Mouse (Mus musculus) heart, adult 18-20 months (tissue): ENCODE results near the gene Tnfsfm13. TPM values are rescaled to one million over a fixed set of nuclear protein-coding genes. Genes with fewer than 3 reads are reported as not detected.

Source experiments
- DNase-seq, 2 experiments: peaks; one replicate each; pipeline ENCODE4 v3.0.0; 2021 to 2022; ENCODE audit warnings: mixed read lengths in 1 of 2
- total RNA-seq, 2 experiments: library from RNA; stranded (reverse); gene quantifications; 2 replicates each; pipeline ENCODE4 v1.2.3; 2021

Gene Tnfsfm13
- total RNA-seq, 2 experiments from 2014 or later, result 2.5 to 4.1 TPM

DNA sequence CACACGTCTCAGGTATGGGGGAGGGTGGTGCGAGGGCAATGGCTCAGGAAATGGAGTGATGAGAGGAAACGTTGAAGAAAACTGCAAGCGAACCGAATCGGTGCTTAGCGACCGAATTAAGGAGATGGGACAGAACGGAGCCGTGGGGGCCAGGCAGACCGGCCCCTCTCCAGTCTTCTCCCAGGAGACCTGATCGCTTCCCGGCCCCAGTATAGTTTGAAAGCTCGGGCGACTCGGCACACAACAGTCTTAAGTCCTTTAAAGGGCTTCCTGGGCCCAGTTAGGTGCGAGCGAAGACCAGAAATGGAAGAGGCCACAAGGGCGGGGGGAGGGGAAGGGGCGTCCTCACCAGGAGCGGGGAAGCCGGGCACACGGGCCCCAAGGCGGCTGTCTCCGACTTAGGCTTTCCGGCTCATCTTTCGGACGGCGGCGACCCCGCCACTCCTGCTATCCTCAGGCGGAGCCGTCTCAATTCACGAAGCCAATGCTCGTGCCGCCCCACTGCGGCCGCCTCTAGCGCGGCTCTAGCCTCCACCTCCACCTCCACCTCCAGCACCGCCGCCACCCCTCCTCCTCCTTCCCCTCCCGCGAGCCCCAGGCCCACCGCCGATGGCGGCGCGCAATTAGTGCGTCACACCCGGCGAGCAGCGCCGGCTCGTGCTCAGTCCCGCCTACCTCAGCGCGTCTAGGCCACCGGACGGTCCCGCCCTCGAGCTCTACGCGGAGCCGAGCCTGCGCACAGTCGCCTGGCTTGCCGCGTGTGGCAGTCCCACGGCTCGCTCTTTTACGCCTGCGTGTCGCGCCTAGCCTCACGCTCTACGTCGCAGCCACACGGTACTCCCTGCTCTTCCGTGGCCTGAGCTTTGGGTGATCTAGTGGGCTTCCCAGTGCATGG, 14.3 kb downstream of the Tnfsfm13 start, which contains the start of gene Senp3:
TSS of gene Senp3 (minus strand) at position 771 of the 895 bp plus-strand sequence.
- DNase-seq, result peak; percentile 95 to 98

- DNase-seq, result no peak
Measured at GRCm38 (mm10) chr11:69680136-69680855, 15.6 kb downstream of the Tnfsfm13 start.

DNA sequence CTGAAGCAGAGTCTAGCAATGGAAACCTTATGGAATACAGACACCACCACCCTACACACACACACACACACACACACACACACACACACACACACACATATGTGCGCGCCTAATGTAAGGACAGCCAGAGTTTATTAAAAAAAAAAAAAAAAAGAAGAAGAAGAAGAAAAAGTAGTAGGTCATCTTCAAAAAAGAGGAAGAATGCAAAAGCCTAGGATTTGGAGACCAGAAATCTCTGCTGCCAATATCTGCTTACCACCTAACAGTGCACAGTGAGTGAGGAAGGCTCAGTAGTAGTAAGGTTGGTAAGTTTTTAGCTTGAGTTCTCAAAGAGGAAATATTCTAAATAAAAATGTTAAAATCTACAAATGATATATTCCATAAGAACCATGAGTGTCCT, 16.8 kb downstream of the Tnfsfm13 start:
- no peak for DNase-seq

DNA sequence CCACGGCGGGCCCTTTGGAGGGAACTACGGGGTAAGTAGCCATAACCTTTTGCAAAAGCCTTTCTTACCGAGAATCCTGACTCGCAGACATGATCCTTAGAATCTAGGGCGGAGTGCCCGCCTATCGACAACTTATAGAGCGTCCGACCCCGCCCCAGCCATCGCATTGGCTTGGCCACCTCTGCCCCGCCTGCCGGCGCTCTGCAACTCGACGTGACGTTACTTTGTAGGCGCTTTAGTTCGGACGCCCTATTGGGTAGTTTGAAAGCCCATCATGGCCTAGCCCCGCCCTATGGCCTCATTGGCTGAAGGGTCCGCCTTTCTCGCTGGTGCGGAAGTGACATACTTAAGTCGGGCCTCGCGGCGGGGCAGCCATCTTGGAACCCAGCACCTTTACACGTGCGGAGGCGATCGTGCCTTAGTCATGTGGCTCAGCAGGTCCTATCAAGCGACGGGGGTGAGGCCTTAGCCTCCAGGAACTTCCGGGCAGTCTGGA, 23.6 kb downstream of the Tnfsfm13 start, which contains the start of gene Eif4a1:
TSS of gene Eif4a1 (minus strand) at position 213 of the 496 bp plus-strand sequence.
- DNase-seq, result peak; percentile 100

DNA sequence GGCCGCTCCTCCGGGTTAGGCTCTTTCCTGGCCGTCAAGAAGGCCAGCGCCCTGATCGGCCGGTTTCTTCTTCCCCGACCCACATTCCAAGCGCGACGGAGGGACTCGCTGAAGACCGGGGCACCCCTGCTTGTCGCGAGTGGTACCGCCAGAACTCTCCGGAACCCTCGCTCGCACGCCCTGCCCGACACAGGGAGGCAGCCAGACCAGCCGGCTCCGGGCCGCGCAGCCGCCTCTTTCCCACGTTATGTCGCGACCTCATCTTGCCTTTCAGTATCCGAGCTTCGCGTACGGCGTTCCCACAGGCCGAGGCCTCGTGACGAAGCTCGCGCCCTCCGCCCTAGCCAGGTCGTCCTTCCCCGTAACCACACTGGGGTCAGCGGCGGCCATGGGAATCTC, 24.2 kb downstream of the Tnfsfm13 start:
- no peak for DNase-seq

DNA sequence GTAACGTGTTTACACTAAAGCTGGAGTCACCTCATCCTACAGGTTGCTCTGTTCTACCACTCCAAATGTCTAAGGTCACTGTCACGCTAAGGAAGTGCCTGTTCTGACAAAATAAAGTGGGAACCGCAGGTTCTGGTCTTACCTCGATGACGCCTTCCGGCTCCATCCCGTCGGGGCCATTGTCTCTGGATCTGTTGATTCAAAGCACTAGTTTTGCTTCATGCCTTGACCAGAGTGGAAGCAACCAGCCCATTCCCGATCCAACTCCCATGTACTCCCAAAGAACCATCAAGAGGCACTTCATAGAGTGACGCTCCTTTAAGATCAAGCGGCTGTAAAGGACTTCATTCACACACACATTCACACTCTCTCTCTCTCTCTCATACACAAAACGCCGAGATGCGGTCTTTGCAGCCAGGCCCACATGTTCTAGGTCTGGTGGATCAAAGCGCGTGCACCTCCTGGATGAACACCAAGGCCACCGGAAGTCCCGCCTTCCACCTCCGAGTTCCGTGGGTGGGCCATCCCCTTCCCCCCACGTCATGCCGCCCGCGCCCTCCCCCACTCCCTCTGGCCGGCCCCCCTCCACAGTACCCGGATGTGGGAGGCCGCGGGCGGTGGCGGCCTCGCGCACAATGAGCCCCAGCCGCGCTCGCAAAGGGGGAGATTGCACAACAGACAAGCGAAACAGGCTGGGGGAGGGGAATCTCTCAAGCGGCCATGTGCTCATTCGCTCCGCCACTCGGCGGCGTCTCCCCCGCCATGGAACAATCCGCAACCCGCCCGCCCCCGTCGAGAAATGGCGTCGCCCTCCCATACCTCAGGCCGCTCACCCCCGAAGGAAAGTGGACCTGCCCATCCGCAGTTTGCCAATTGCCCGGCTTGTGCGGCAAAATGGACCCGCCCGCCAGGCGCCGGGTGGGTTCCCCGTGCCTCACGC, 24.8 kb downstream of the Tnfsfm13 start:
- DNase-seq, result peak; percentile 96 to 97

DNA sequence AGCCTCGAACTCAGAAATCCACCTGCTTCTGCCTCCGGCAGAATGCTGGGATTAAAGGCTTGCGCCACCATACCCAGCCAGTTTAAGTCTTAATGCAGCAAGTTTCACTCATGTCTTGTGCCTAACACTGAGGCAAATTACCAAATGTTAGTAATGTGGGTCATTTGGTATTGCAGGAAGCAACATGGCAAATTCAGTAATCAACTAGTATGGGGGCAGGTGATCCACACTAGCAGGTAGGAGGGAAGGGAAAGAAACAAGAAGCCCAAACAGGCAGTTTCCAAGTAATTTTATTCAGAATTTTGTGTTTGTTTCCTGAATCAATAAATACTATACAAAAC, 29.3 kb downstream of the Tnfsfm13 start:
- DNase-seq, result no peak

GRCm38 (mm10) chr11:69665961-69666664, 29.8 kb downstream of the Tnfsfm13 start, which contains the start of gene Cd68:
Gene Cd68 (minus strand): TSS chr11:69666153.
- peak; percentile 59 to 82 for DNase-seq

DNA sequence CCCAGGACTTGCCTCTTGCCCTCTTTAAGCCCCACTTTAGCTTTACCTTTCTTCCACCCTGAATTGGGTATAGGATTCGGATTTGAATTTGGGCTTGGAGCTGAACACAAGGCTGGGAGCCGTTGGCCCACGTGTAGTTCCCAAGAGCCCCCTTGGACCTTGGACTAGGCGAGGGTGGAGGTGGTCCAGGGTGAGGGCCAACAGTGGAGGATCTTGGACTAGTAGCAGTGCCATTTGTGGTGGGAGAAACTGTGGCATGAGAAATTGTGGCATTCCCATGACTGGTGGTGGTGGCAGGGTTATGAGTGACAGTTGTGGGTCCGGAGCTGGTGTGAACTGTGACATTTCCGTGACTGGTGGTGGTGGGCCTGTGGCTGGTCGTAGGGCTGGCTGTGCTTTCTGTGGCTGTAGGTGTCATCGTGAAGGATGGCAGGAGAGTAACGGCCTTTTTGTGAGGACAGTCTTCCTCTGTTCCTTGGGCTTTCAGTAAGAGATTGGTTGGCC, 30.4 kb downstream of the Tnfsfm13 start:
- no peak for DNase-seq

DNA sequence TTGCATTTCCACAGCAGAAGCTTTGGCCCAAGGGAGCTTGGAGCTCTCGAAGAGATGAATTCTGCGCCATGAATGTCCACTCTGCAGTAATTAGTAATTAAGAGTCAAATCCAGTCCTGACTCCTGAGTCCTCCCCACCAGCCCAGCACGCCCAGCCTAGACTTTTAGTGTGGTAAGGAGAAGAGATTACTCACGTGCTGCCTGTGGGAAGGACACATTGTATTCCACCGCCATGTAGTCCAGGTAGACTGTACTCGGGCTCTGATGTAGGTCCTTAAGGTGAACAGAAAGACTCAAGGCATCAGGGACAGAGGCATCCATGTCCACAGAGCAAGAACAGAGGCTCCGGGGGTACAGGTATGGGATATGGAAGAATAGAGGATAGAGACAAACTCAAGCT, 31.1 kb downstream of the Tnfsfm13 start:
- no peak for DNase-seq

GRCm38 (mm10) chr11:69663795-69664194, 32.1 kb downstream of the Tnfsfm13 start:
- peak; percentile 44 to 60 for DNase-seq

- DNase-seq, result no peak
Measured at GRCm38 (mm10) chr11:69662967-69663671, 32.8 kb downstream of the Tnfsfm13 start.

- DNase-seq, result peak; percentile 94 to 98
Measured at GRCm38 (mm10) chr11:69662213-69662966, 33.5 kb downstream of the Tnfsfm13 start, which contains the start of gene Mpdu1. Gene Mpdu1 (minus strand): TSS chr11:69662642.

DNA sequence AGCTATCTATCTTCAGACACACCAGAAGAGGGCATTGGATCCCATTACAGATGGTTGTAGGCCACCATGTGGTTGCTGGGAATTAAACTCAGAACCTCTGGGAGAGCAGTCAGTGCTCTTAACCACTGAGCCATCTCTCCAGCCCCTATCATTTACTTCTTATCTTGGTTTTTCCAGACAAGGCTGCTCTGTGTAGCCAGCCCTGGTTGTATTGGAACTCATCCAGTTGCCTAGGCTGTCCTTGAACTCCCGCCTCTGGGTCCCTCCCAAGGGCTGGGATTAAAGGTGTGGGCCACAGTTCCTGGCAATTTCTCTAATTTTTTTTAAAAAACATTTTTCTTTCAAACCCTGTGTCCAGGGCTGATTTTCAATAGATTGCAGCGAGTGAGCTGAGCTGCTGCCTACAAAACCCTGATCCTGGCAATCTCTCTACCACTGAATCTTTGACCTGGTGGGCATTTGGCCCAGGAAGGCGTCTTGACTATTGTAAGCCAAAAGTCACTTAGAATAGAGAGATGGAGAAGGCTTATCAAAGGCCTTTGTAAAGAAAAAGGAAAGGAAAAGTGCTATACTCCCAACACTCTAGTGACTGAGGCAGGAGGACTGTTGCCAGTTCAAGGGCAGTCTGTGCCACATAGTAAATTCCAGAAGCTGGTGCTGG, 34.5 kb downstream of the Tnfsfm13 start:
- DNase-seq, result peak; percentile 22 to 40

GRCm38 (mm10) chr11:69657462-69657881, 38.4 kb downstream of the Tnfsfm13 start:
- no peak for DNase-seq

DNA sequence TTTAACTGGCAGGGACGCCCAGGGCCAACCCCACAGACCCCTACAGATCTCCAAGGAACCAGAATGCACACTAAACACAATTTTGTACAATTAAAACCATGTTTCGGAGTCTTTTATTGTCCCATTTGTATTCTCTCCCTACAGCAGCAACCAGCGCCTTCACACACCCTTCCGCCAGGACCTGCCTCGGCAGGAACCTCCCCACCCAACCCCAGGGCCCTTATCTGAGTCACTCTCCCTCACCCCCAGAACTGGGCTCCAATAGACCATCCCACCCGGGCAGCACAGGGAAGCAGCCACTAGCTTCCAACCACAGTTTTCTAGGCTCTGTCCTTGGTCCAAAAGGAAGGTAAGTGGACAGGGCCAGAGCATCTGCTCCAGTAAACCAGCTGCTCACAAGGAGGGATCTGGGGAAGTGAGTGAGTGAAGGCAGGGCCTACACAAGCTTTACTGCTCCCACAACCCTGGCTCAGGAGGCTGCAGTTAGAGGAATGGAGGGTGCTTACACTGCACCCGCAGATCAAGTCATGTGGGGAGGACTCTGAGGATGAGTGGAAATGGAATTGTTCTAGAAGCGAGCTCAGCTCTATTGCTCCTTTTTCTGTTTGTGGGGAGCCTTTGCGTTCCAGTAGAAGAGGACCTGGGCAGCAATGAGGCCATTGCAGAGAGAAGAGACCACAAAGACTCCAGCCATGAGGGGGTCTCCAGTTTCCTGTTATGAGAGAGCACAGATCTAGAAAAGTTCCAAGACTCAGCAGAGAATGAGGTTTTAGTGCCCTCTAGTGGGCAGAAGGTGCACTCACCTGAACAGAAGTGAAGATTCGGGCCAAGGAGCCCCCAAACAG, 39.1 kb downstream of the Tnfsfm13 start:
- DNase-seq, result peak; percentile 22 to 66

DNA sequence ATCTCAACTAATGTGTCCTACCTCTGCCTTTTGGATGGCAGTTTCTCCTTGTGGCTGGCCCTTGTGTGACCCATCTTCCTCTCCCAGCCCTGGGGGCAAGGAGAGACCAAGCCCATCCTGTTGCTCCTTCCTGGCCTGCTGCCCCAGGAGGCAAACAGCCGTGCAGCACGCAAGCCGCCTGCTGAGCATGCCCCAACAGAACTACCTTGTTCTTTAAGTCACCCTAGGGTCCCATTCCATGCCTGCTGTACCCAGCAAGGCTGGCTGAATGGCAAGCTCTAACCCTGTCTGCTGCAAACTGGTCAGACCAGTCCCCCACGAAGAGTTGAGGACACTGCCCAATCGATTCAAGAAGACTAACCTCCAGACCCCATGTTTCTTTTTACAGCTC, 39.8 kb downstream of the Tnfsfm13 start:
- no peak for DNase-seq
